Mouse (Mus musculus) hindbrain, embryonic 13.5 days (tissue): ENCODE results near the gene Hykk. TPM values are rescaled to one million over a fixed set of nuclear protein-coding genes. Genes with fewer than 3 reads are reported as not detected.
"Not testable (repeated sequence)": the region's sequence is repeated elsewhere in the genome, so short reads cannot be mapped to it uniquely, and the experiment has no call there.

Source experiments
- ATAC-seq: fragments of 200-750 bp; cut with Nextera tagmentation; 2 replicates; pipeline ENCODE4 v1.8.0; 2017; ENCODE audit warnings: moderate TSS enrichment; ENCODE audit not compliant: low FRiP score
- H3K27ac ChIP-seq: fragments of 300-500 bp; sonication (generic); 2 replicates; pipeline ENCODE4 v1.5.1; 2015; ENCODE audit warnings: inconsistent platforms, mild to moderate bottlenecking, moderate library complexity
- H3K27me3 ChIP-seq: fragments of 300-500 bp; sonication (generic); 2 replicates; pipeline ENCODE4 v1.6.1; 2015; ENCODE audit warnings: mild to moderate bottlenecking, inconsistent platforms
- H3K36me3 ChIP-seq: fragments of 300-500 bp; sonication (generic); 2 replicates; pipeline ENCODE4 v1.6.1; 2015; ENCODE audit warnings: mild to moderate bottlenecking, inconsistent platforms
- H3K4me1 ChIP-seq: fragments of 300-500 bp; sonication (generic); replicated peaks from 2 replicates; pipeline ENCODE4 v1.6.1; 2015; ENCODE audit warnings: inconsistent platforms
- H3K4me2 ChIP-seq: fragments of 300-500 bp; sonication (generic); 2 replicates; pipeline ENCODE4 v1.6.1; 2015; ENCODE audit warnings: inconsistent platforms, mild to moderate bottlenecking, moderate library complexity
- H3K4me3 ChIP-seq: fragments of 300-500 bp; sonication (generic); 2 replicates; pipeline ENCODE4 v1.5.1; 2015; ENCODE audit warnings: mild to moderate bottlenecking, inconsistent platforms
- H3K9ac ChIP-seq: fragments of 300-500 bp; sonication (generic); 2 replicates; pipeline ENCODE4 v1.6.1; 2015; ENCODE audit warnings: mild to moderate bottlenecking, inconsistent platforms
- H3K9me3 ChIP-seq: fragments of 300-500 bp; sonication (generic); 2 replicates; pipeline ENCODE4 v1.6.1; 2016; ENCODE audit warnings: inconsistent platforms
- WGBS: fragments of 180-500 bp; shearing (Covaris S2); methylation state at CpG from one replicate; pipeline ENCODE4 v1.1.7; 2015; 5-methylcytosine and 5-hydroxymethylcytosine counted together
- polyA plus RNA-seq: library from polyadenylated mRNA; unstranded; fragments of >200 nt; fragmentation: Nextera tagmentation; extraction: Ambion mirVana; gene quantifications from 2 replicates; pipeline ENCODE4 v1.2.1, GENCODE M21; 2015

Hykk gene
- polyA plus RNA-seq, 1 experiment from 2014 or later = 3.1 TPM

GRCm38 (mm10) chr9:54942071-54942470, 25.0 kb downstream of the Hykk start:
- no peak overlapping the region for H3K4me3 ChIP-seq
- H3K9ac ChIP-seq = no peak overlapping the region
- H3K27ac ChIP-seq = no peak overlapping the region
- H3K36me3 ChIP-seq = no peaks in the 10 kb centered on the region
- H3K27me3 ChIP-seq = no peaks in the 10 kb centered on the region
- H3K4me2 ChIP-seq = no peak overlapping the region
- H3K4me1 ChIP-seq = no peaks in the 10 kb centered on the region
- WGBS = 94% methylated on average over 4 of the region's 4 CpGs
- no peaks in the 10 kb centered on the region for H3K9me3 ChIP-seq
- no peak for ATAC-seq

DNA sequence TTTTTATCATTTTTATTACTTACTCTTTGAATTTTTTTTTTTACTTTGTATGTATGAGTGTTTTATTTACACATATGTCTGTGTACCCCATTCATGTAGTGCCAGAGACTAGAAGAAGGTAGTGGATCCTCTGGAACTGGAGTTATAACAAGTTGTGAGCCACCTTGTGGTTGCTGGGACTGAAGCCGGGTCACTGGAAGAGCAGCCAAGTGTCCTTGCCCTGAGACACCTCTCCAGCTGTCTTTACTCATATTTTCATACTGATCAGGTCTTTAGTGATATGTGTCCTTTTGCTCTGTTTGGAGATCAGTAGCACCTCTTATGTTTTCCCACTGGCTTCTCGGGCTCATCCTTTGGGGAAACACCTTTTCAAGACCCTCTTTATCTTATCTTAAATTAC, 27.4 kb downstream of the Hykk start:
- no peak for ATAC-seq
- no peak overlapping the region for H3K9ac ChIP-seq
- no peaks in the 10 kb centered on the region for H3K36me3 ChIP-seq
- H3K4me3 ChIP-seq = no peak overlapping the region
- H3K9me3 ChIP-seq = no peaks in the 10 kb centered on the region
- no peak overlapping the region for H3K27ac ChIP-seq
- WGBS = 79% methylated on average over 2 of the region's 2 CpGs
- H3K4me2 ChIP-seq = no peak overlapping the region
- no peaks in the 10 kb centered on the region for H3K4me1 ChIP-seq
- H3K27me3 ChIP-seq = no peaks in the 10 kb centered on the region

- H3K36me3 ChIP-seq = no peaks in the 10 kb centered on the region
- no peaks in the 10 kb centered on the region for H3K9me3 ChIP-seq
- no peak for ATAC-seq
- H3K4me2 ChIP-seq = no peak overlapping the region
- H3K27me3 ChIP-seq = no peaks in the 10 kb centered on the region
- no peak overlapping the region for H3K4me3 ChIP-seq
- H3K9ac ChIP-seq = no peak overlapping the region
- no peak overlapping the region for H3K27ac ChIP-seq
- WGBS = 81% methylated on average over 16 of the region's 16 CpGs
- peaks cover 4% of the 10 kb centered on the region for H3K4me1 ChIP-seq
Measured at GRCm38 (mm10) chr9:54946256-54946655, 29.2 kb downstream of the Hykk start.

GRCm38 (mm10) chr9:54949465-54949864, 32.4 kb downstream of the Hykk start:
- Histone ChIP-seq H3K9me3 (no peaks in the 10 kb centered on the region), H3K4me1 (peaks cover 30% of the 10 kb centered on the region), H3K4me3 (no peak overlapping the region), H3K27me3 (no peaks in the 10 kb centered on the region), H3K4me2 (no peak overlapping the region), H3K36me3 (peaks cover 20% of the 10 kb centered on the region), H3K27ac (no peak overlapping the region), H3K9ac (no peak overlapping the region)
- ATAC-seq = no peak

- H3K9ac ChIP-seq = peak overlapping the region; percentile 63
- H3K4me2 ChIP-seq = peak overlapping the region; percentile 74
- H3K27ac ChIP-seq = peak overlapping the region; percentile 96
- not testable (repeated sequence) for H3K9me3 ChIP-seq, H3K27me3 ChIP-seq
- peaks cover 24% of the 10 kb centered on the region for H3K36me3 ChIP-seq
- 0 out of 2 replicates have a peak, but pooled peaks have one; percentile 47 for ATAC-seq
- H3K4me3 ChIP-seq = peak overlapping the region; percentile 87
- WGBS = 45% methylated on average over 8 of the region's 8 CpGs
- H3K4me1 ChIP-seq = peaks cover 30% of the 10 kb centered on the region
Measured at GRCm38 (mm10) chr9:54950162-54950561, 33.1 kb downstream of the Hykk start.

- WGBS = under 1% methylated on average over 61 of the region's 65 CpGs
- H3K4me2 ChIP-seq = peak within 1 kb of the TSS; percentile 74
- ATAC-seq = peak; percentile 100
Measured at GRCm38 (mm10) chr9:54950575-54951321, 33.7 kb downstream of the Hykk start, which contains the start of the genes Psma4 and AY074887. Gene Psma4, plus strand, starts transcription at chr9:54950790. Gene AY074887, minus strand, starts transcription at chr9:54950998.

GRCm38 (mm10) chr9:54961059-54961458, 44.0 kb downstream of the Hykk start:
- Histone ChIP-seq H3K9me3 (no peaks in the 10 kb centered on the region), H3K4me3 (no peak overlapping the region), H3K4me1 (no peaks in the 10 kb centered on the region), H3K27ac (no peak overlapping the region), H3K36me3 (peaks cover 39% of the 10 kb centered on the region), H3K4me2 (no peak overlapping the region), H3K9ac (no peak overlapping the region), H3K27me3 (no peaks in the 10 kb centered on the region)
- WGBS = 96% methylated on average over 4 of the region's 4 CpGs
- no peak for ATAC-seq

More at GRCm38 (mm10) chr9:54950575-54951321, 33.7 kb downstream of the Hykk start, which contains the start of the genes Psma4 and AY074887:
- Histone ChIP-seq H3K36me3 (peaks cover 30% of the 10 kb centered on the region), H3K9me3 (no peaks in the 10 kb centered on the region), H3K9ac (peak within 1 kb of the TSS; percentile 89), H3K4me1 (peaks cover 30% of the 10 kb centered on the region), H3K27me3 (no peaks in the 10 kb centered on the region), H3K4me3 (peak within 1 kb of the TSS; percentile 87), H3K27ac (peak within 1 kb of the TSS; percentile 96)

DNA sequence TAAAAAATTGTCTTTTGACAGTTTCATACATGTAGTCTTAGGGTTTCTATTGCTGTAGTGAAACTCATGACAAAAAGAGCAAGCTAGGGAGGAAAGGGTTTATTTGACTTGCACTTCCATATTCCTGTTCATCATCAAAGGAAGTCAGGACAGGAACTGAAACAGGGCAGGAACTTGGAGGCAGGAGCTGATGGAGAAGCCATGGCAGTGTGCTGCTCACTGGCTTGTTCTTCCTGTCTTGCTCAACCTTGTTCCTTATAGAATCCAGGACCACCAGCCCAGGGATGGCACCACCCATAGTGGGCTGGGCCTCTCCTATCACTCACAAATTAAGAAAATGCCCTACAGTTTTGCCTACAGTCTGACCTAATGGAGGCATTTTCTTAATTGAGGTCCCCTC, 46.6 kb downstream of the Hykk start:
- Histone ChIP-seq H3K9me3 (no peaks in the 10 kb centered on the region), H3K4me1 (no peaks in the 10 kb centered on the region), H3K36me3 (peaks cover 14% of the 10 kb centered on the region), H3K27me3 (no peaks in the 10 kb centered on the region), H3K4me3 (no peak overlapping the region), H3K4me2 (no peak overlapping the region), H3K9ac (no peak overlapping the region), H3K27ac (no peak overlapping the region)
- no peak for ATAC-seq

DNA sequence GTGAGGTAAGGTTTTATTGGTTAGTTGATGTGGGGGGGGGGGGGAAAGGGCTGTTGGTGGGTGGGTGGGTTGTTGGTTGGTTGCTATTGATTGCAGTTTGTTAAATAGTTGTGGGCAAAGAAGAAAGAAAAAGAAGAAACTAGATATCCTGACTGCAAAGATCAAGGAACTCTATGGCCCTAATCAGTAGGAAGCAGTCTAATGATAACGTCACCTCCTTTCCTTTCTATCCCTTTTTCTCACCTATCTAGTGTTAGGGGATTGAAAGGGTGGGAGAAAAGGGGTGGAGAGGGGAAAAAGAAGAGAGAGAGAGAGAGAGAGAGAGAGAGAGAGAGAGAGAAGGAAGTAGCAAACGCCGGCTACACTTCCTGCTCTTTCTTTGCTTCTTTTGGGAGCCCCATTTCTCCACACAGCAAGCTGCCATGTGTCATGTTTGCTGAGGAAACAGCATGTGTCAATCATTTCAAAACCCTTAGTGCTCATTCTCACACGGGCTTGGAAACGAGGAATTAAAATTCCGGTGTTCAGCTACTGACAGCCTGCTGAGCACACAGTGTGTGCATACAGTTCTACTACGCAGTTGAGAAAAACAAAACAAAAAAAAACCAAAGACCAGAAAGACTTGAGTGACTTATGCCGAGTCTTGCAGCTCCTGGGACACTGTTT, 53.0 kb downstream of the Hykk start:
- 72% methylated on average over 8 of the region's 8 CpGs for WGBS
- no peaks in the 10 kb centered on the region for H3K4me1 ChIP-seq
- no peak overlapping the region for H3K27ac ChIP-seq
- H3K9ac ChIP-seq = no peak overlapping the region
- ATAC-seq = no peak
- no peaks in the 10 kb centered on the region for H3K27me3 ChIP-seq
- H3K4me2 ChIP-seq = no peak overlapping the region
- no peaks in the 10 kb centered on the region for H3K9me3 ChIP-seq
- no peaks in the 10 kb centered on the region for H3K36me3 ChIP-seq
- no peak overlapping the region for H3K4me3 ChIP-seq

- H3K36me3 ChIP-seq = no peaks in the 10 kb centered on the region
- no peaks in the 10 kb centered on the region for H3K9me3 ChIP-seq
- H3K27ac ChIP-seq = peak within 1 kb of the TSS; percentile 48; the same call in 1 of the 2 replicates
- H3K27me3 ChIP-seq = peaks cover 33% of the 10 kb centered on the region
- peak within 1 kb of the TSS; percentile 60 for H3K4me3 ChIP-seq
- 40% methylated on average over 8 of the region's 8 CpGs for WGBS
- ATAC-seq = no peak
- H3K4me2 ChIP-seq = peak within 1 kb of the TSS; percentile 78
- H3K9ac ChIP-seq = peak within 1 kb of the TSS; percentile 77
- H3K4me1 ChIP-seq = peaks cover 24% of the 10 kb centered on the region
Measured at GRCm38 (mm10) chr9:54980674-54981073, 63.6 kb downstream of the Hykk start, which contains the start of gene Chrna5. Gene Chrna5, plus strand, starts transcription at chr9:54980880.

- H3K27ac ChIP-seq = peak overlapping the region; percentile 48; the same call in 1 of the 2 replicates
- H3K4me1 ChIP-seq = peaks cover 24% of the 10 kb centered on the region
- H3K36me3 ChIP-seq = no peaks in the 10 kb centered on the region
- peak; percentile 87 for ATAC-seq
- peaks cover 33% of the 10 kb centered on the region for H3K27me3 ChIP-seq
- H3K9me3 ChIP-seq = no peaks in the 10 kb centered on the region
- under 1% methylated on average over 85 of the region's 85 CpGs for WGBS
- H3K4me2 ChIP-seq = peak overlapping the region; percentile 78
- peak overlapping the region; percentile 77 for H3K9ac ChIP-seq
- peak overlapping the region; percentile 60 for H3K4me3 ChIP-seq
Measured at GRCm38 (mm10) chr9:54981291-54982191, 64.5 kb downstream of the Hykk start.

DNA sequence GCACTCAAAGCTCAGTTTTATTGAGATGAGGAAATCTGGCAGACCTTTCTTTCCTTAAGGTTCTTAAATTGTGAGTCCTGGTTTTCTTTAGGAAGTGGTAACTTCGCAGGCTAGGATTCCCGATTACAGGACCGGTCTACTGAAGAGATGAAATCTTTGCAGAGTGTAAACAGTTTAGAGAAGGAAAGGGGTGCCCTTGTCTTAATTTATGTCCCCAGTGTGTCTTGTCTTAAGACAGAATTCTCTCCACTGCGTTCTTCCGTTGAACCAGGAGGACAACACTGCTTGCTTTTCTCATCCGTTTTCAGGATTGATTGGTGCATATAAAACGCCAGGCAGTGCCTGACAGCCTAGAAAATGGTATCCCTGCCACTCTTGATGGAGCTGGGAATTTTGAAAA, 65.3 kb downstream of the Hykk start:
- 4% methylated on average over 7 of the region's 7 CpGs for WGBS
- Histone ChIP-seq H3K9me3 (no peaks in the 10 kb centered on the region), H3K27ac (no peak overlapping the region), H3K36me3 (no peaks in the 10 kb centered on the region), H3K4me1 (peaks cover 24% of the 10 kb centered on the region), H3K27me3 (peaks cover 33% of the 10 kb centered on the region), H3K4me3 (peak overlapping the region; percentile 60), H3K9ac (no peak overlapping the region), H3K4me2 (peak overlapping the region; percentile 78)
- ATAC-seq = no peak
